Mouse (Mus musculus): ENCODE results near the gene Rnase11. TPM values are rescaled to one million over a fixed set of nuclear protein-coding genes. Genes with fewer than 3 reads are reported as not detected.
"Not testable (repeated sequence)": the region's sequence is repeated elsewhere in the genome, so short reads cannot be mapped to it uniquely, and the experiment has no call there.

The Rnase11 gene
- polyA plus RNA-seq, 1 experiment from 2014 or later: not detected

DNA sequence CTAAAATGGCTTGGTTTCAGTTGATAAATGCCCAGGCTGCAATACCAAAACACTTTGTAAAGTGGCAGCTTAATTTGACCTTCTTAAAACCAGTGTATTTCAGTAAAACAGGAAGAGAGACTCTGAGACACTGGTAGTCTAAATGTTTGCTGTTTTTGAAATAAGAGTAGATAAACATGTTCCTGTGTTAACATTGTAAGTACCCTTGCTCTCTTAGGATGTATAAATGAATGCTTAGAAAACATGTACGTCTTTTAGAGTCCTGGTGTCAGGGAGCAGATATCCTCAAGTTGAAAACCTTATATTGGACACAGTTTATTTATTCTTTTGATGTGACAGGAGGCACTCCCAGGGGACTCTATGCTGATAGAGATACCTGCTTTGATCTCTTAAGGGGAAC is 14.8 kb downstream of the Rnase11 start:
- H3K9me3 ChIP-seq (ENCODE audit: control insufficient read depth, low read length): no peaks in the 10 kb centered on the region
- WGBS: 43% methylated on average over 1 of the region's 1 CpGs
- ATAC-seq (ENCODE audit: insufficient number of reproducible peaks, low FRiP score, low TSS enrichment, low read depth): no peak

DNA sequence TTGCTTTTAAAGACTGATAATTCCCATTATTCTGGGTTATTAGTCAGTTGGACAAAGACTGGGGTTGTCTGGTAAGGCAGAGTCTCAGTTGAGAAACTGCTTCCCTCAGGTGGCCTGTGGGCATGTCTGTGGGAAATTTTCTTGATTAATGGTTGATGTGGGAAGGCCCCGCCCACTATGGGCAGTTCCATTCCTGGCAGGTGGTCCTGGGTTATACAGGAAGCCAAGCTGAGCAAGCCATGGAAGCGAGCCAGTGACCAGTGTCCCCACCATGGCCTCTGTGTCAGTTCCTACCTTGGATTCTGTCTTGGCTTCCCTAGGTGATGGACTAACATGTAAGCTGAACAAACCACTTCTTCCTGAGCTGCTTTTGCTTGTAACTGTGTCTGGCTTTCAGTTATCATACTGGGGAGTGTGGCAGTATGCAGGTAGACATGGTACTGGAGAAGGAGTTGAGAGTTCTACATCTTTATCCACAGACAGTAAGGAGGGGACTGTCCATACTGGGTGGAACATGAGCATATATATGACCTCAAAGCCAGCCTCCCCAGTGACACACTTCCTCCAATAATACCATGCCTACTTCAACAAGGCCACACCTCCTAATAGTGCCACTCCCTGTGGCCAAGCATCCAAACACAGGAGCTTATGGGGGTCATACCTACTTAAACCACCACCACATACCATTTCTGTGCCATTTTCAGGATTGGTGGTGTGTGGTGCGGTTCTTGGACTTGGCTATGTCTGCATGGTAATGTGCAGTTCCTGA is 22.4 kb downstream of the Rnase11 start:
- Histone ChIP-seq H3K4me2 (ENCODE audit: low read depth, severe bottlenecking) (no peak overlapping the region), H3K27ac (replicated peaks; ENCODE audit: low read depth, low read length) (no peak overlapping the region), H3K27me3 (ENCODE audit: control insufficient read depth, insufficient read depth, low read length) (no peaks in the 10 kb centered on the region), H3K9ac (ENCODE audit: low read length) (no peak overlapping the region), H3K36me3 (ENCODE audit: control insufficient read depth, insufficient read depth, low read length) (no peaks in the 10 kb centered on the region), H3K9me3 (ENCODE audit: control insufficient read depth, low read length) (no peaks in the 10 kb centered on the region), H3K4me1 (ENCODE audit: control insufficient read depth, insufficient read depth, low read length) (no peaks in the 10 kb centered on the region), H3K4me3 (ENCODE audit: low read depth, low read length) (no peak overlapping the region)
- ATAC-seq (ENCODE audit: insufficient number of reproducible peaks, low FRiP score, low TSS enrichment, low read depth) (no peak), DNase-seq (ENCODE audit: low spot score) (no peak)
- WGBS: 56% methylated on average over 3 of the region's 3 CpGs

More for the DNA sequence above, 14.8 kb downstream of the Rnase11 start:
- no peaks in the 10 kb centered on the region for H3K36me3 ChIP-seq (ENCODE audit: control insufficient read depth, insufficient read depth, low read length)
- H3K4me3 ChIP-seq (ENCODE audit: low read depth, low read length): no peak overlapping the region
- H3K27me3 ChIP-seq (ENCODE audit: control insufficient read depth, insufficient read depth, low read length): no peaks in the 10 kb centered on the region
- DNase-seq (ENCODE audit: low spot score): no peak
- no peak overlapping the region for H3K27ac ChIP-seq (replicated peaks; ENCODE audit: low read depth, low read length)
- H3K9ac ChIP-seq (ENCODE audit: low read length): no peak overlapping the region
- no peaks in the 10 kb centered on the region for H3K4me1 ChIP-seq (ENCODE audit: control insufficient read depth, insufficient read depth, low read length)
- no peak overlapping the region for H3K4me2 ChIP-seq (ENCODE audit: low read depth, severe bottlenecking)

DNA sequence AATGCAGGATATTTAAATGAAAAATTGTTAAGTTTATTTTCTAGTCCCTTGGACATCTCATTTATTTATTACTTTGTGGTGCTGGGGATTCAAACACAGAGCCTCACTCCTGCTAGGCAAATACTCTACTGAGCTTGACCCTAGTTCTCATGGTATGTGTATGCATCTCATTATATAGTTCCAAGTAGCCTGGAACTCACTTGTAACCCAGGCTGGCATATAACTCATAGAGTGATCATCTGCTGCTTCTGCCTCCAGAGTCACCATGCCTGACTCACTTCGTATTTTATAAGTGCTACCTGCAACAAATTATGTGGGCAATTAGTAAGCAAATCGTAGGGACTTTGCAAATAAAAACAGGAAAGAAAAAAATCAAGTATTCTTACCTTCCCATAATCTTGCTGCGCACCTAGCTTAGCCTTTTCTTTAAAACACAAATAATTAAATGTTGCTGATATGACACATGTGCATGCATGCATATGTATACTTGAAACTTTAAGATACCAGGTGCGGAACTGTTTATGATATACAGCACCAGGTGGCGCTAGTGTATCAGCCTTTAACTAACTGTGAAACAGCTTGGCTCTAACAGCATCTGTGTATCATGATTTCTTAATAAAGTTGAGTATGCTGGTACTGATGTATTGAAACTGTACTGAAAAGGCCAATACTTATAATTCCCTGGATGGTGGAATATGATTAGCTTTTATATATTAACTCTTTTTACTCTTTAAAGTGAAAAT is 23.4 kb downstream of the Rnase11 start:
- no peak overlapping the region for H3K4me3 ChIP-seq (ENCODE audit: low read depth, low read length)
- no peaks in the 10 kb centered on the region for H3K27me3 ChIP-seq (ENCODE audit: control insufficient read depth, insufficient read depth, low read length)
- no peaks in the 10 kb centered on the region for H3K9me3 ChIP-seq (ENCODE audit: control insufficient read depth, low read length)
- H3K4me2 ChIP-seq (ENCODE audit: low read depth, severe bottlenecking): no peak overlapping the region
- peak; percentile 70 for DNase-seq (ENCODE audit: low spot score)
- no peak overlapping the region for H3K9ac ChIP-seq (ENCODE audit: low read length)
- no peak for ATAC-seq (ENCODE audit: insufficient number of reproducible peaks, low FRiP score, low TSS enrichment, low read depth)
- H3K4me1 ChIP-seq (ENCODE audit: control insufficient read depth, insufficient read depth, low read length): no peaks in the 10 kb centered on the region
- no peak overlapping the region for H3K27ac ChIP-seq (replicated peaks; ENCODE audit: low read depth, low read length)
- H3K36me3 ChIP-seq (ENCODE audit: control insufficient read depth, insufficient read depth, low read length): no peaks in the 10 kb centered on the region
- WGBS: 40% methylated on average over 5 of the region's 5 CpGs

DNA sequence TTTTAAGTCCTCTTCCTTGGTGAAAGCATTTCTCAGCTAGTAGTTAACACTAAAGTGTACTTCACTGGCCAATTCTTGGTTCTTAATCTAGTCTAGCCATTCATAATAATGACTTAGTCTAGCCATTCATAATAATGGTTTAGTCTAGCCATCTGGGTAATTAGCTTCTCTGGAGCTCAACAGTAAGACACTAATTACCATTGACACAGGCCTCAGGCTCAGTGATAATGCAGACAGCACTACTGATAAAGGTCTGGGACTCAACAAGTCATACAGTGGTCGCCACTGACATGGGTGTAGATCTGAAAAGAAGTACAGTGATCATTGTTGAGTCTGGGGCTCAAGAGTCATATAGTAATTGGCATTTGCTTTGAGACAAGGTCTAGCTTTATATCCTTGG is 25.1 kb downstream of the Rnase11 start:
- DNase-seq (ENCODE audit: low spot score): no peak
- no peak for ATAC-seq (ENCODE audit: insufficient number of reproducible peaks, low FRiP score, low TSS enrichment, low read depth)
- Histone ChIP-seq H3K27me3 (ENCODE audit: control insufficient read depth, insufficient read depth, low read length) (no peaks in the 10 kb centered on the region), H3K27ac (replicated peaks; ENCODE audit: low read depth, low read length) (no peak overlapping the region), H3K9ac (ENCODE audit: low read length) (no peak overlapping the region), H3K4me2 (ENCODE audit: low read depth, severe bottlenecking) (no peak overlapping the region), H3K36me3 (ENCODE audit: control insufficient read depth, insufficient read depth, low read length) (no peaks in the 10 kb centered on the region), H3K4me3 (ENCODE audit: low read depth, low read length) (no peak overlapping the region), H3K4me1 (ENCODE audit: control insufficient read depth, insufficient read depth, low read length) (no peaks in the 10 kb centered on the region), H3K9me3 (ENCODE audit: control insufficient read depth, low read length) (no peaks in the 10 kb centered on the region)
- WGBS: 87% methylated on average over 1 of the region's 1 CpGs

DNA sequence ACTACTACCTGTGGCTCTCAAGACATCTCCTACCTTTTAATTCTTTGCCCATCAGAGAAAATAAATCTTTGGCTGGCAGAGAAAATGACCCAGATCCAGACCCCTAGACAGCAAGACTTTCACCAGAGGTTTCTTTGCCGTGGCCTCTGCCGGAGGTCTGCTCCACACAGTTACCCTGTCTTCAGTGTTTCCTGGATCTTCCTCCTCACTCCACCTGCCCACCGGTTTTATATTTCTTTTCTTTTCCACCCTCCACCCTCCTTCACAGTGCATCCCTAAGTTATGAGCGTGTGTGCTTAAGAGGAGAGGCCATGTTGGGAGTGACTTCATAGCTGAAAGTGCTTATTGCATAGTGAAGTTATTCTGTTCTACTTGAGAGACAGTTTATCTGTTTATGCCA is 26.5 kb downstream of the Rnase11 start:
- H3K4me1 ChIP-seq (ENCODE audit: control insufficient read depth, insufficient read depth, low read length): no peaks in the 10 kb centered on the region
- no peak overlapping the region for H3K9ac ChIP-seq (ENCODE audit: low read length)
- H3K27ac ChIP-seq (replicated peaks; ENCODE audit: low read depth, low read length): no peak overlapping the region
- H3K27me3 ChIP-seq (ENCODE audit: control insufficient read depth, insufficient read depth, low read length): no peaks in the 10 kb centered on the region
- DNase-seq (ENCODE audit: low spot score) (no peak), ATAC-seq (ENCODE audit: insufficient number of reproducible peaks, low FRiP score, low TSS enrichment, low read depth) (no peak)
- H3K9me3 ChIP-seq (ENCODE audit: control insufficient read depth, low read length): no peaks in the 10 kb centered on the region
- H3K36me3 ChIP-seq (ENCODE audit: control insufficient read depth, insufficient read depth, low read length): no peaks in the 10 kb centered on the region
- 83% methylated on average over 4 of the region's 4 CpGs for WGBS
- H3K4me3 ChIP-seq (ENCODE audit: low read depth, low read length): no peak overlapping the region
- no peak overlapping the region for H3K4me2 ChIP-seq (ENCODE audit: low read depth, severe bottlenecking)

DNA sequence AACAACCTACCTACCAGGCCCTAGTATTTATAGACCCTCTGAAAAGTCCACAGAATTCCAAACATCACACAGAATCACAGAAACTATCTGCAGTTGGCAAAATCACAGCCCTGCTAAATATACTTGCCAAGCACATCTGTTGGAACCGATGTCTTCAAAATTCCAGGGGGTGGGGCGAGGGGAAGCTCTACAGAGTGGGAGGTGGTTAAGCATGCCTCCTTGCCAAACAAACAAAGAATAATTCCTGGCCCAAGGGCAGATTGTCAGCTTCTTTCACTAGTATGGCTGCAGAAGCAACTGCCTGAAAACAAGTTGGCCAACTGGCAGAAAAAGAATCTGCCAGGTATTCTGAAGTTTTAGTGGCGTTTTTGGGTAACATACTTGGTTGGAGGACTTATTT is 32.7 kb downstream of the Rnase11 start:
- Histone ChIP-seq H3K4me2 (ENCODE audit: low read depth, severe bottlenecking) (no peak overlapping the region), H3K27ac (replicated peaks; ENCODE audit: low read depth, low read length) (no peak overlapping the region), H3K4me1 (ENCODE audit: control insufficient read depth, insufficient read depth, low read length) (no peaks in the 10 kb centered on the region), H3K36me3 (ENCODE audit: control insufficient read depth, insufficient read depth, low read length) (no peaks in the 10 kb centered on the region), H3K27me3 (ENCODE audit: control insufficient read depth, insufficient read depth, low read length) (no peaks in the 10 kb centered on the region), H3K4me3 (ENCODE audit: low read depth, low read length) (no peak overlapping the region), H3K9ac (ENCODE audit: low read length) (no peak overlapping the region), H3K9me3 (ENCODE audit: control insufficient read depth, low read length) (no peaks in the 10 kb centered on the region)
- no peak for ATAC-seq (ENCODE audit: insufficient number of reproducible peaks, low FRiP score, low TSS enrichment, low read depth)
- no peak for DNase-seq (ENCODE audit: low spot score)
- WGBS: 73% methylated on average over 3 of the region's 3 CpGs

DNA sequence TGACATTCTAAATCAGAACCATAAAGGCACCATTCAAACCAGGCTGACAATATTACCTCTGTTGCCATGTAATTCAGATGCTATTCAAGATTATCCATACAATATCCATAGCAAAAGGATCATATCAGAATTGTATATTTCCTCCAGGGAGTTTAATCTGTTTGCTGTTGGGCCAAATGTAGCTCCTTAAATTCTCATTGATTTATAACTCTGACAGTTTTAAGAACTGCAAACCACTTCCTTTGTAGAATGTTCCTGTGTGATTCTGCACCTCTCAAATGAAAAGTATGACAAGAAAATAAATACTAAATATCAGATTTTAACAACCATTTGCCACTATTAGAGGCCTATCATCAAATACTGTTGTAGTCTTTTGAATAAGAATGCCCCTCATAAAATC is 34.2 kb downstream of the Rnase11 start:
- no peaks in the 10 kb centered on the region for H3K9me3 ChIP-seq (ENCODE audit: control insufficient read depth, low read length)
- ATAC-seq (ENCODE audit: insufficient number of reproducible peaks, low FRiP score, low TSS enrichment, low read depth) (no peak), DNase-seq (ENCODE audit: low spot score) (no peak)
- H3K9ac ChIP-seq (ENCODE audit: low read length): no peak overlapping the region
- H3K36me3 ChIP-seq (ENCODE audit: control insufficient read depth, insufficient read depth, low read length): no peaks in the 10 kb centered on the region
- no peaks in the 10 kb centered on the region for H3K4me1 ChIP-seq (ENCODE audit: control insufficient read depth, insufficient read depth, low read length)
- no peak overlapping the region for H3K4me3 ChIP-seq (ENCODE audit: low read depth, low read length)
- no peak overlapping the region for H3K4me2 ChIP-seq (ENCODE audit: low read depth, severe bottlenecking)
- H3K27ac ChIP-seq (replicated peaks; ENCODE audit: low read depth, low read length): no peak overlapping the region
- H3K27me3 ChIP-seq (ENCODE audit: control insufficient read depth, insufficient read depth, low read length): no peaks in the 10 kb centered on the region

DNA sequence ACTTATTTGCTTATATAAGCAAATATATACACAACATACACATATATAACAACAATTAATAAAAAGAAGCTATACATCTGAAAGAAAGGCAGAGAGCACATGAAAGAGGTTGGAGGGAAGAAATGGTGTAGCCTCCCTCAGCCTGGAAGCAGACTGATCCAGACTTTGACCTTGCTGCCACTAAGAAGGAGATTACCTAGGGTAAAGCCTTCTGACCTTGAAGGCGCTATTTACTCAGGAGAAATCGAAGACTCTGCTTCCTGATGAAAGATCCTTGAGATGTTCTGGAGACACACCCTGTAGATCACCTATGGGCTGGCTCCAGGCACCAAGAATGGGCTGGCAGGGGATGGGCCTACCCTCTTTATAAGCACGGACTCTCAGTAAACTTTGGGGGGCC is 35.2 kb downstream of the Rnase11 start:
- not testable (repeated sequence) for H3K4me1 ChIP-seq (ENCODE audit: control insufficient read depth, insufficient read depth, low read length); H3K4me2 ChIP-seq (ENCODE audit: low read depth, severe bottlenecking); H3K4me3 ChIP-seq (ENCODE audit: low read depth, low read length); H3K27me3 ChIP-seq (ENCODE audit: control insufficient read depth, insufficient read depth, low read length); ATAC-seq (ENCODE audit: insufficient number of reproducible peaks, low FRiP score, low TSS enrichment, low read depth); H3K9ac ChIP-seq (ENCODE audit: low read length); DNase-seq (ENCODE audit: low spot score); H3K27ac ChIP-seq (replicated peaks; ENCODE audit: low read depth, low read length); H3K36me3 ChIP-seq (ENCODE audit: control insufficient read depth, insufficient read depth, low read length); H3K9me3 ChIP-seq (ENCODE audit: control insufficient read depth, low read length)
- 86% methylated on average over 3 of the region's 3 CpGs for WGBS
